Mouse (Mus musculus): ENCODE data around the gene Arhgef38.

Gene Arhgef38

DNA sequence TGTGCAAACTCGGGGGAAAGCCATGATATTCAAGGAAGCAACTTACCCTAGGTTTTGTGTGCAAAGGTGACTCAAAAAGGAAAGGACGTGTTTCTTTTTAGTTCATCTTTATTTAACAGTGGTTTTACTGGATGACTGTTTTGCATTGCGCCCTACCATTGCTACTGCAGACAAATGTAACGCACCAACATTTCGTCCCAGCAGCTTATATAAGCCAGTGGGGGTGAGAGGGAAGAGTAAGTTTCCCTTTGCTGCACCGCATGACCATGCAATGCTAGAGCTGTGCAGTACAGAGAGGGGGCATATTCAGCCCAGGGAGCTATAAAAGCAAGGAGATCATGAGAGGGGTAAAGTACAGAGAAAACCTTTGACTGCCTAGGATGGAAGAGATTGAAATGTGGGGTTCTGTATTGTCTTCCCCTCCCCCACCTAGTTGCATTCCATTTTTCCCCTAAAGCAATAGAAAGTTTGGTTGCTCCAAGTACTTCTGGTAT is 70.8 kb downstream of the Arhgef38 start:
- DNase-seq: no peak

DNA sequence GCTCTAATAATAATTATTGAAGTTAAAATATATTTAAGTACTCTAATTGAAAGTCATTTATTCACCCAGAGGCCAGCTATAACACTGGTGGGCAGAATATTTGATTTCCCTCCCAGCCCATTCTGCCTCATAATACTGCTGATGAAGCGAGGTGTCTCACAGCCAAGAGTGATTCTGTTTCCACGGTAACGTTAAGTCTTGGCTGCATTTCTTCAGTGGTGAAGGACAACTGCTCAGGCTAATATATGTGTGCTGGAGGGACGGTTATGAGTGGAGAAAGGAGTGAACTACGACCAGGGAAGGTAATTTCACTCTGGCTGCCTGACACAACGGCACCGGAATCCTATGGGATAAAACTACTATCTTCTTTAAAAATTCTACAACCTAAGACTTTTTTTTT is 71.6 kb downstream of the Arhgef38 start:
- no peak for DNase-seq

DNA sequence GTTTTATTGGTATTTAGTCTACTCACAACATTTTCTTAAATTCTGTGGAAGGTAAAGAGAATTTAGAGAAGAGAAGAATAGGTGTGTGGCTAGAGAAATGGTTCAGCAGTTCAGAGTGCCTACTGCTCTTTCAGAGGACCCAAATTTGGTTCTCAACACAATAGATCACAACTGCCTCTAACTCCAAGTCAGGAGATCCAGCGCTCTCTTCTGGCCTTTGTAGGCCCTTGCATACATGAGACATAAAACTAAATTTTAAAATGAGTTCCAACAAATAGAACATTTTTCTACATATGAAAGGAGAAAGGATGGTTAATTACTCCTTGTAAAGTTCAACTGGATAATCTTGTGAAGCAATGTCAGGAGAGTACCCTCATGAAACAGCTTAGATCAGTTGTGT is 73.3 kb downstream of the Arhgef38 start:
- DNase-seq: no peak

GRCm38 (mm10) chr3:133158260-133158659 is 76.5 kb downstream of the Arhgef38 start:
- no peak for DNase-seq

DNA sequence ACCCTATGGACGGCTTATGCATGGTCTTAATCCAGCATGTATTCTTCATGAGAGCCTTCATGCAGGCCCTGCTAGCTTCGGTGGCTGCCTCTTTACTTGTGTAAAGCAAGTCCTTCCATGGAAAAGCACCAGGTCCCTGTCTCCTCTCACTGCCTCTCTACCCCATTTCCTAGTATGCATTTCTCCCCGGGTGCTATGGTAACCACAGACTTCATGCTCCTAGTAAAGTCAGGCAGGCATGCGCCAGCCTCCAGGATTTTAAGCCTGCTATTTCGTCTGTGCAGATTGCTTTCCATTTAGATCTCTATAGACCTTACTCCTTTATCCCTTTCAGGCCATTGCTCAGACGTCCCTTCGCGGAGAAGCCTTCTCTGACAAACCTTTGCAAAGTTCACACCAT is 80.1 kb downstream of the Arhgef38 start:
- no peak for DNase-seq

GRCm38 (mm10) chr3:133153629-133154028 is 81.1 kb downstream of the Arhgef38 start:
- DNase-seq: no peak

DNA sequence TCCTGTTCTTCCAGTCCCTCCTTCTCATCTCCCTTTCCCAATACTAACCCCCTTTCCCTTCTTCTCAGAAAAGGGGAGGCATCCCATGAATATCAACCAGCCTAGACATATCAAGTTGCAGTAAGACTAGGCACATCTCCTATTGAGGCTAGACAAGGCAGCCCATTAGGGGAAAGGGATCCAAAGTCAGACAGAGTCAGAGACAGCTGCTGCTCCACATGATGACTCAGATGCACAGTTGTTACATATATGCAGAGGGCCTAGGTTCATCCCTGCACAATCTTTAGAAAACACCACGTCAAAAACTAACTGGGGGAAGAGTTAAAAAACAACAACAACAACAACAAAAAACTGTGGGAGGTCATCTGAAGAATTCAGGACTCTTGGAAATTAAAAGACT is 81.9 kb downstream of the Arhgef38 start:
- no peak for DNase-seq

- DNase-seq: no peak
Observed at GRCm38 (mm10) chr3:133151629-133152028, 83.1 kb downstream of the Arhgef38 start.

GRCm38 (mm10) chr3:133144511-133145147 is 90.1 kb downstream of the Arhgef38 start:
- DNase-seq: no peak

- DNase-seq: no peak
Observed at GRCm38 (mm10) chr3:133141877-133142276, 92.9 kb downstream of the Arhgef38 start.

GRCm38 (mm10) chr3:133132611-133133010 is 102.1 kb downstream of the Arhgef38 start:
- DNase-seq: no peak

DNA sequence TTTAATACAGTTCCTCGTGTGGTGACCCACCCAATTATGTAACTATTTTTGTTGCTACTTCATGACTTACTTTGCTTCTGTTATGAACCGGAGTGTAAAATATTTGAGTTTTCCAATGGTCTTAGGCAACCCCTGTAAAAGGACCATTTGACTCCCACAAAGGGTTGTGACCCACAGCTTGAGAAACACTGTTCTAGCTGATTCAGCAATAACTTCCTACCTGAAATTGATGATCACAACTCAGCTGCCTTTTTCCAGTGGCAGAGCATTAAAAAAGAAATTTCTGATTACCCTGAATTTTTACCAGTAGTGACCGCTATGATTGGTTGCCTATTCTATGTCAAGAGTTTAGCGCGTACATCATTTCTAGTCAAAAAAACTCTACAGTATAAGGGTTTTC is 103.4 kb downstream of the Arhgef38 start:
- DNase-seq: no peak

DNA sequence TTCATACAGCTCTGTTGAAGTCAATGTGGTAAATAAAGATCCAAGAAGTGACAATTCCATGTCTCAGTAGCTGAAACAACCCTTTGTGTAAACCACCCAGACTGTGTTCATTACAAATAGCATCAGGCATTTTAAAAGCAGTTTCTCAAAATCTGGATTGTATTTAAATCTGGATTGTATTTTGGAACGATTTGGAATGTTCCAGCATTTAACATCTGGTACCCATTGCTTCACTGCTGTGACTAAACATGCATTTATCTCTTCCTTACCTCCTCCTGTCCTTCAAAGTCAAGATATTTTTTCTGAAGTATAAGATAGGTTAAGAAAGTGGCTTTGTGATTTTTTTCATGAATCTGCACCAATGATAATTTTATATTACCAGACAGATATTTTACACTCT is 121.5 kb downstream of the Arhgef38 start:
- no peak for DNase-seq

DNA sequence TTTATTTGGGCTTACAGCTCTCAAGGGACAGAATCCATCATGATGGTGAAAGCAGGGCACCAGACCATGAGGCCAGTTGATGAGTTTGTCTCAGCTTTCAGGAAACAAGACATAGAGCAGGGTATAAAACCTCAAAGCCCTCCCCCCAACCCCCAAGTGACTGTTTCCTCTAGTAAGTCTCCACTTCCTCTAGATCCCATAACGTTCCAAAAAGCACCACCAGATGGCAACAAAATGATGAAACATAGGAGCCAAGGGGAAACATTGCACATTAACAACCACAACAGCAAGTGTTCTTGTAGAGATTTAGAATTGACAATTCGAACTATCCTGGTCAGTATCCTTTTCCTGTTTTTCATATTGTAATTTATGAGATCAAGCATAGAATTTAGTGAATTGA is 123.0 kb downstream of the Arhgef38 start:
- DNase-seq: no peak

DNA sequence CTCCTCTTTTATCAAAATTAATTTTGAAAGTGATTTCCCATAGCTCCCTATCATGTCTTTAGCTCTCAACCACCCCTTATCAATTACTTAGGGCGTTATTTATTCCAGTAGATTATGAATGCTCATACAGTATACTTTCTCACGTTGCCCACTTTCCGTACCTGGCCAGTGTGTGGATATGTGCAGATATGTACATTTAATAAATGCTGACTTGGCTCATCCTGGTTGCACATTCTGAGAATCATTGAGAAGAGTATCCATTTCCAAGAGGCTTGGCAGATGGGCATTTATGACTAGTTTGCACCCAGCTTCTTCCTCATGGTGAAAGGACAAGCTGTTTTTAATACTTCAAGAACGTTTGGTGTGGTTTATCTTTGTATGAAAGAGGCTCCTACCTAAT is 124.9 kb downstream of the Arhgef38 start:
- no peak for DNase-seq

DNA sequence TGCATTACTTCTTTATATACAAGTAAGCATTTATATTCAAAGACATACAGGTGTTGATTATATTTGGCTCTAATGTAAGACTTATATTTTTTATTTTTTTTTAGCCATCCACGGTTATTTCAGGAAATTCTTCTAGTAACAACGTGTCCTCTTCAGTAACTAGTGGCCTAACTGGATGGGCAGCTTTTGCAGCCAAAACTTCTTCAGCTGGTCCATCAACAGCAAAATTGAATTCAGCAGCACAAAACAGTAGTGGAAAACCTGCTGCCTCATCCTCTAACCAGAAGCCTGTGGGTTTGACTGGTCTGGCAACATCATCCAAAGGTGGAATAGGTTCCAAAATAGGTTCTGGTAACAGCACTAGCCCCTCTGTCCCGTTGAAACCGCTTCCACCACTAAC is 126.0 kb downstream of the Arhgef38 start:
- no peak for DNase-seq

DNA sequence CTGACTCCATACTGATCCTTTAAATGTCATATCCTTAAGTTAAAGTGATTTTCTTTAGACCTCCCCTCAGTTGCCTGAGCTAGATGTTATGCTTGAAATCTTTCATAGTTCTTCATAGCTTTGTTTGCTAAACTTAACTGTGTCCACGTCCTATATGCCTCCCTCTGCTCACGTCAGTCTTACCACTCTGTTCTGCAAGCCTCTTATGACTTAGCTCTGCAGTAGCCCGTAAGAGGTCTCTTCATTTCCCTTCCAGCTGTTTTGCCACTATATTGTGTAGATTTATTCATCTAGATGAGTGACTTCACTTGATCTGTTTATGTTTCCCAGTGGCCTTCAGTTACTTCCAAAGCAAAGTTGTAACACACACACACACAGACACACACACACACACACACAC is 130.3 kb downstream of the Arhgef38 start:
- DNase-seq: no peak

DNA sequence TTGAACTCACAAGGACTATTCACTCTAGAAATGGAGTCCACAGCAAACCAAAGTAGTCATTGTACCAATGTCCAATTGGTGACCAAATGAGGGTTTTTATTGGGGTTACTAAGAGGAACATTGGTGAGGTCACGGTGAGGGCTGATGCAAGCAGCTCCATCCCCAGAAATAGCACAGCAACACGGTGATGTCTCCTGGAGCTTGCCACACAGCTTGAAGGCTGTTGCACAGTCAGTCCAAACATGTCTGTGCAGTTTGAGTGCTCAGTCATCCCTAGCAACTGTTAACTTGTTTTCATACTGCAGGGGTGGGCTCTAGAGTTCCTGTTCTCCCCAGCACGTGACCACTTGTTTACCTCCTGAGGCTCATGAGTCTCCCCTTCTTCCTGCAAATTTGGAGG is 131.0 kb downstream of the Arhgef38 start:
- no peak for DNase-seq

DNA sequence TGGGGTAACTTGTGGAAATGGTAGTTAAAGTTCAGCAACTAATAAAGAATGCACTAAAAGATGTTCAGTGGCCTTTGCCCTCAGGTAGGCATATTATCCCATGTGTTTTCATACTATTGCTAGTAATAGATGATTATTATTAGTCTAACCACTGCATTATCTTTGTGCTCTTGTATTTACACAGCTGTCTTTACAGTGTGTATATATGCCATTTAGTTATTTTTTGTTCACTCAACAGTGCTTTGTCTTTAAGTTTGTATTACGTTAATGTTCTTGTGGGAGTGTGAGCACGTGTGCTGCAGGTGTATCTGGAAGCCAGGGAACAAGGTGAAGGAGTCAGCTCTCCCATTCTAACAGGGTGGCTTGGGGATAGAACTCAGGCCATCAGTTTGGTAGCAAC is 135.8 kb downstream of the Arhgef38 start:
- no peak for DNase-seq

DNA sequence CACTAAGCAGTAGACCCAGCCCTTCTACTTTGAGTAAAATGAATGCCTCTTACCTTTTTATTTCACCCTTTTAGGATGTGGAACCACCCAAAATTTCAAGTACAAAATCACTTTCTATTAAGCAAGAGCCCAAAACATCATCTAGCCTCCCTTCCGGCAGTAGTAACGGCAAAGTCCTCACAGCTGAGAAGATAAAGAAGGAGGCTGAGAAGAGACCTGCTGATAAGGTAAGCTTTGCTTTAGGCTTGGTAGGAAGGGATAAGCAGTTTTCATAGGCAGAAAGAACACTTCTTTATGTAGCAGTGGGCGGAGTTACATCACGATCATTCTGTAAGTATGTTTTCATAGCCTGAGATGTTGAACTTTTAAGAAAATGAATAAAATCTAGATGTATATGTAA is 136.4 kb downstream of the Arhgef38 start:
- DNase-seq: no peak

- DNase-seq: no peak
Observed at GRCm38 (mm10) chr3:133097936-133098335, 136.8 kb downstream of the Arhgef38 start.

DNA sequence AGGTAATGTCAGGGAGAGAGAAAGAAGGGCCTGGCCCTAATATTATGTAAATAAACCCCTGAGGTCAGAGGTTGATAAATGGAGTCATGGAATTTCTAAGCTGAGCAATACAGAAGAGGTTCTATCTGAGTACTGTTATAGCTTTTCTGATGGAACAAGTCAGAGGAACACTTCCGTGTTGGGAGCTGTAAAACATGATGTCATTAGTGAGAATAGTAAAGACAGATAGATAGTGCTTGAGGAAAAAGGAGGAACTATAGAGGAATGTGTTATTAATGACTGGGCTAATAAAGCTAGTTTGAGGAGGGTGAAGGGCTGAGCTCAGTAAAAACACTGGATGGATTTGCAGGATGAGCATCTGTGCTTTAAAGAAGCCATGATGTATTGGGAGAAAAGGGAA is 140.4 kb downstream of the Arhgef38 start:
- no peak for DNase-seq

GRCm38 (mm10) chr3:133092936-133093335 is 141.8 kb downstream of the Arhgef38 start:
- DNase-seq: no peak

DNA sequence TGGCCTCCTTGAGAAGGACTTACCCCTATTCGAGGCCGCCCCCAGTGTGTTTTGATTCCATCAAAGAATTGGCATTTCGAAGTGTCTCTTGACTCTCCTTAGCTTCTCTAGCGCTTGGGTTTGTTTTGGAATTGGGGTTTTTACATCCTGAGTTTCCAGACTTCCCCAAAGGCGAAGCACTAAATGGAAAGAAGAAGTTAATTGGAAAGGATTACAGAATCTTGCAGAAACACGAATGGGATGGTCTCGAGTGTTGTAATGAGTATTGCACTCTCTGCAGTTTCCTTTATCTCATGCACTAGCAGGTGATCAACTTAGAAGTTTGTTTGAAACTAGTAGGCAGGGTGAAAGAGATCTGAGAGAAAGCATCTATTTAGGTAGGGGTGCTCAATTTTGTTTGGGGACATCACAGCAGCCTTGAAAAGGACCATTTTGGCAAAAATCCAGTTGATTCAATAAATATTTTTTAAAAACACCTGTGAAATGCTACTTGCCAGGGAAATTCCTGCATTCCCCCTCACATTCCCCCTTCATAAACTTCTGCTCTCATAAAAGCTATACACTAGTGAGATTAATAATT is 142.4 kb downstream of the Arhgef38 start:
- DNase-seq: no peak

GRCm38 (mm10) chr3:133091664-133092273 is 143.0 kb downstream of the Arhgef38 start, which contains the start of the genes Ints12 and Gstcd:
Gene Ints12, plus strand, starts transcription at chr3:133091840.
Gene Gstcd, minus strand, starts transcription at chr3:133092033.
- DNase-seq: peak; percentile 91
